In the genomic region with DNA sequence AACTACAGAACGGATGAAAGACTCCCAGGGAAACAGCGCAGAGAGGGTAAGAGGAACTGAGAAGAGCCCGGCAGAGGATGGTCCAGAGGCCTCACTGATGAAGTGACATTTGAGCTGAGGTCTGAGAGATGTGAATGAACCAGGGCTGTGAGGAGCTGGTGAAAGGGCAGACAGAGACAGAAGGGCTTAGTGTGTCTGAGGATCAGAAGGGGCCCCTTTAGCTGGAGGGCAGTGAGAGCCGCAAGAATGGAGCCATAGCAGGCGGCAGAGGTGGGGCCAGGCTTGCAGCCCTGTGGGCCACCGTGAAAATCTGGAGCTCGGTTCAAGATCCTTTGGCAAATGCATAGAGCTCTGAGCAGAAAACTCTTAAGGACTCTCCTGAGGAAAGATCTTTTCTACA, we compare ENCODE assay signal across 18 mouse cellular contexts. TPM values are rescaled to one million over a fixed set of nuclear protein-coding genes. Genes with fewer than 3 reads are reported as not detected.
DNase-seq lines count a peak whose midpoint lies in the region; ATAC-seq and TF ChIP-seq lines count a peak whose summit lies in the region.
"Had no signal": no experiment of that assay in that cellular context is flagged by ENCODE, and none has a peak within 500 bp of the region (broad histone marks: within the 10 kb centered on the region; RNA-seq: fewer than 3 reads in every experiment).

No protein-coding gene starts in this region.

- 4% methylated on average over 7 of the region's 7 CpGs for WGBS in forebrain, embryonic 10.5 days
- WGBS in forebrain, postnatal 0 days, result 12% methylated on average over 7 of the region's 7 CpGs
- WGBS in hindbrain, embryonic 11.5 days, result under 1% methylated on average over 7 of the region's 7 CpGs
- WGBS in hindbrain, embryonic 16.5 days, result 13% methylated on average over 7 of the region's 7 CpGs

- no peak for ATAC-seq in forebrain, postnatal 0 days
- no peak for ATAC-seq in hindbrain, embryonic 11.5 days (ENCODE audit: low FRiP score)
- ATAC-seq in hindbrain, embryonic 16.5 days, result no peak
- no peak for ATAC-seq in megakaryocyte, adult 5-6 weeks (ENCODE audit: poor library complexity, severe bottlenecking)
- ATAC-seq: Patski had no signal

- peak; percentile 65 for DNase-seq in forebrain, embryonic 10.5 days (ENCODE audit: extremely low spot score, low spot score)
- no peak for DNase-seq in forebrain, postnatal 0 days
- peak; percentile 36 for DNase-seq in hindbrain, embryonic 11.5 days (ENCODE audit: low spot score)
- DNase-seq in retina, postnatal 1 day, result peak; percentile 66
- no peak for DNase-seq in retina, embryonic 14.5 days (ENCODE audit: low spot score)
- peak; percentile 16 for DNase-seq in retina, postnatal 7 days (ENCODE audit: low read depth, low spot score)
- DNase-seq: cerebellum, adult 2 months; gastrocnemius, postnatal 36 days; kidney, adult 8-10 months; lung, adult 18-20 months; thymus, adult 18-20 months had no signal

- no peak overlapping the region for H3K9ac ChIP-seq in forebrain, postnatal 0 days
- H3K9ac ChIP-seq in hindbrain, embryonic 11.5 days (ENCODE audit: low read depth, low read length), result no peak overlapping the region
- no peak overlapping the region for H3K9ac ChIP-seq in hindbrain, embryonic 16.5 days (ENCODE audit: low read depth, low read length)
- H3K9ac ChIP-seq: limb, embryonic 15.5 days had no signal

- H3K36me3 ChIP-seq in forebrain, embryonic 10.5 days (replicated peaks), result peaks cover 5% of the 10 kb centered on the region; the same call in 1 of the 2 replicates
- H3K36me3 ChIP-seq in forebrain, postnatal 0 days (ENCODE audit: insufficient read depth), result no peaks in the 10 kb centered on the region
- no peaks in the 10 kb centered on the region for H3K36me3 ChIP-seq in hindbrain, embryonic 11.5 days (ENCODE audit: control insufficient read depth, insufficient read depth, low read length)
- H3K36me3 ChIP-seq in hindbrain, embryonic 16.5 days (ENCODE audit: control insufficient read depth, insufficient read depth, low read length), result no peaks in the 10 kb centered on the region
- H3K36me3 ChIP-seq: limb, embryonic 15.5 days had no signal

- H3K4me1 ChIP-seq in forebrain, embryonic 10.5 days, result peaks cover 52% of the 10 kb centered on the region
- H3K4me1 ChIP-seq in forebrain, postnatal 0 days (ENCODE audit: insufficient read depth), result 0 out of 2 replicates have a peak, but pooled peaks cover 3% of the 10 kb centered on the region
- H3K4me1 ChIP-seq in hindbrain, embryonic 11.5 days (replicated peaks; ENCODE audit: control insufficient read depth, insufficient read depth, low read length), result 0 out of 2 replicates have a peak, but pooled peaks cover 5% of the 10 kb centered on the region
- H3K4me1 ChIP-seq in hindbrain, embryonic 16.5 days (ENCODE audit: control insufficient read depth, insufficient read depth, low read depth, low read length), result no peaks in the 10 kb centered on the region

- H3K4me2 ChIP-seq in forebrain, postnatal 0 days (ENCODE audit: low read depth), result no peak overlapping the region
- H3K4me2 ChIP-seq in hindbrain, embryonic 11.5 days (replicated peaks; ENCODE audit: low read depth, low read length), result no peak overlapping the region
- H3K4me2 ChIP-seq in hindbrain, embryonic 16.5 days (ENCODE audit: low read length), result no peak overlapping the region
- H3K4me2 ChIP-seq: limb, embryonic 15.5 days had no signal

- H3K4me3 ChIP-seq in forebrain, embryonic 10.5 days, result peak overlapping the region; percentile 27; the same call in 1 of the 2 replicates
- no peak overlapping the region for H3K4me3 ChIP-seq in forebrain, postnatal 0 days (ENCODE audit: low read depth, low read length)
- H3K4me3 ChIP-seq in hindbrain, embryonic 11.5 days (ENCODE audit: low read depth, low read length), result no peak overlapping the region
- H3K4me3 ChIP-seq in hindbrain, embryonic 16.5 days (ENCODE audit: low read length), result no peak overlapping the region
- H3K4me3 ChIP-seq: layer of hippocampus, adult 2 months; limb, embryonic 15.5 days had no signal

- peaks cover 5% of the 10 kb centered on the region; the same call in 1 of the 2 replicates for H3K9me3 ChIP-seq in forebrain, embryonic 10.5 days
- no peaks in the 10 kb centered on the region for H3K9me3 ChIP-seq in forebrain, postnatal 0 days (ENCODE audit: low read length)
- no peaks in the 10 kb centered on the region for H3K9me3 ChIP-seq in hindbrain, embryonic 11.5 days (ENCODE audit: control insufficient read depth, low read length)
- H3K9me3 ChIP-seq in hindbrain, embryonic 16.5 days (ENCODE audit: control insufficient read depth, low read length), result no peaks in the 10 kb centered on the region

- no peaks in the 10 kb centered on the region for H3K27me3 ChIP-seq in forebrain, embryonic 10.5 days (ENCODE audit: poor library complexity, severe bottlenecking)
- H3K27me3 ChIP-seq in forebrain, postnatal 0 days (ENCODE audit: insufficient read depth, low read length), result no peaks in the 10 kb centered on the region
- H3K27me3 ChIP-seq in hindbrain, embryonic 11.5 days (ENCODE audit: control insufficient read depth, insufficient read depth, low read length), result no peaks in the 10 kb centered on the region
- H3K27me3 ChIP-seq in hindbrain, embryonic 16.5 days (replicated peaks; ENCODE audit: control insufficient read depth, insufficient read depth, low read length), result no peaks in the 10 kb centered on the region
- H3K27me3 ChIP-seq: limb, embryonic 15.5 days; Patski had no signal

- peak overlapping the region; percentile 82 for H3K27ac ChIP-seq in forebrain, embryonic 10.5 days
- H3K27ac ChIP-seq in forebrain, postnatal 0 days (ENCODE audit: low read depth, low read length), result no peak overlapping the region
- H3K27ac ChIP-seq in hindbrain, embryonic 11.5 days (ENCODE audit: low read depth, low read length), result no peak overlapping the region
- no peak overlapping the region for H3K27ac ChIP-seq in hindbrain, embryonic 16.5 days (ENCODE audit: low read depth, low read length)
- H3K27ac ChIP-seq: layer of hippocampus, adult 2 months; limb, embryonic 15.5 days had no signal

- TF ChIP-seq CTCF in forebrain, postnatal 0 days (IDR thresholded peaks at IDR 0.05; ENCODE audit: low read depth), result no peak

RNA-seq across cellular contexts. Expression of a gene that starts 26.8 kb away (rescaled TPM):
- 26.7 and 27.9 TPM in 2 replicates for polyA plus RNA-seq in forebrain, embryonic 10.5 days (2016; fragmentation: Nextera tagmentation; extraction: Ambion mirVana)
- 16.6 and 19.4 TPM in 2 replicates for total RNA-seq in forebrain, postnatal 0 days (2014; rRNA removed)
- 23.1 and 25.3 TPM in 2 replicates for polyA plus RNA-seq in forebrain, postnatal 0 days (2015; fragmentation: Nextera tagmentation; extraction: Ambion mirVana)
- polyA plus RNA-seq in hindbrain, embryonic 11.5 days (2014; fragmentation: Nextera tagmentation; extraction: Ambion mirVana), result 29.9 and 38.0 TPM in 2 replicates
- 31.7 and 31.9 TPM in 2 replicates for polyA plus RNA-seq in hindbrain, embryonic 16.5 days (2015; fragmentation: Nextera tagmentation; extraction: Ambion mirVana)
- total RNA-seq in megakaryocyte, adult 5-6 weeks (2015), result 18.1 and 23.0 TPM in 2 replicates
- 12.0 and 14.0 TPM in 2 replicates for total RNA-seq in megakaryocyte, adult 5-6 weeks (2017)

RNA-seq across cellular contexts. Expression of a gene that starts 48.0 kb away (rescaled TPM):
- polyA plus RNA-seq in forebrain, embryonic 10.5 days (2016; fragmentation: Nextera tagmentation; extraction: Ambion mirVana), result 32.5 and 32.9 TPM in 2 replicates
- total RNA-seq in forebrain, postnatal 0 days (2014; rRNA removed), result 73.5 and 80.2 TPM in 2 replicates
- polyA plus RNA-seq in forebrain, postnatal 0 days (2015; fragmentation: Nextera tagmentation; extraction: Ambion mirVana), result 105 and 139 TPM in 2 replicates
- polyA plus RNA-seq in hindbrain, embryonic 11.5 days (2014; fragmentation: Nextera tagmentation; extraction: Ambion mirVana), result 1.6 and 2.1 TPM in 2 replicates
- 0.09 and 9.5 TPM in 2 replicates for polyA plus RNA-seq in hindbrain, embryonic 16.5 days (2015; fragmentation: Nextera tagmentation; extraction: Ambion mirVana)
- total RNA-seq in megakaryocyte, adult 5-6 weeks (2015), result not detected in 2 replicates
- not detected in 2 replicates for total RNA-seq in megakaryocyte, adult 5-6 weeks (2017)
- total RNA-seq: gastrocnemius, postnatal 36 days; hematopoietic stem cell, adult 5-6 weeks; megakaryocyte progenitor cell, adult 5-6 weeks had no signal

Comparison
In these comparisons a context has a peak if more than half of its experiments do, and no peak if none do; other contexts are left out.
1. DNase-seq: peak in forebrain, embryonic 10.5 days (single experiment), hindbrain, embryonic 11.5 days (single experiment), retina, postnatal 1 day (single experiment) and retina, postnatal 7 days (single experiment); none in forebrain, postnatal 0 days (single experiment) and retina, embryonic 14.5 days (single experiment).